Mouse (Mus musculus): ENCODE measurements at regions not wholly inside any gene's neighbourhood (a gene's known extent, or its start where the extent isn't known, plus 50 kb on each side); places are given as distances from the start of the nearest gene placed in this dataset.

GRCm38 (mm10) chr14:98505321-98505720 is 335.8 kb upstream of the Dach1 start:
- no peak for DNase-seq

DNA sequence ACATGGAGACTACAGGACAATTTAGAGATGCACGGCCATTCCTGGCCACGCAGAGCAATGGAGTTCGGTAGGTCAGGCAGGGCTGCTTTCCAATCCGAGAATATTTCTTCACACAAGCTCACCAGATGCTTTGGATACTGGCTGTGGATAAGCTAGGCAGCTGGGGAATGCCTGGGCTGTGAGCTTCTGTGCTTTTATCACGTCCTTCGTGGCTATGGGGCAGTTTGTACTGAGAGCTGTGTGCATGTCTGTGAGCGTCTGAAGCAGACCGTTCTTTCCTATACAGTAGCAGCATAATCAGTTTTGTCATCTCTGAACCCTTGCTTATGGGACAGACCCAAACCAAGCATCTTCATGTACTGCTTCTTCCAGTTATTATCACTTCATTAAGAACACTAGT is 307.9 kb upstream of the Dach1 start:
- DNase-seq = no peak

DNA sequence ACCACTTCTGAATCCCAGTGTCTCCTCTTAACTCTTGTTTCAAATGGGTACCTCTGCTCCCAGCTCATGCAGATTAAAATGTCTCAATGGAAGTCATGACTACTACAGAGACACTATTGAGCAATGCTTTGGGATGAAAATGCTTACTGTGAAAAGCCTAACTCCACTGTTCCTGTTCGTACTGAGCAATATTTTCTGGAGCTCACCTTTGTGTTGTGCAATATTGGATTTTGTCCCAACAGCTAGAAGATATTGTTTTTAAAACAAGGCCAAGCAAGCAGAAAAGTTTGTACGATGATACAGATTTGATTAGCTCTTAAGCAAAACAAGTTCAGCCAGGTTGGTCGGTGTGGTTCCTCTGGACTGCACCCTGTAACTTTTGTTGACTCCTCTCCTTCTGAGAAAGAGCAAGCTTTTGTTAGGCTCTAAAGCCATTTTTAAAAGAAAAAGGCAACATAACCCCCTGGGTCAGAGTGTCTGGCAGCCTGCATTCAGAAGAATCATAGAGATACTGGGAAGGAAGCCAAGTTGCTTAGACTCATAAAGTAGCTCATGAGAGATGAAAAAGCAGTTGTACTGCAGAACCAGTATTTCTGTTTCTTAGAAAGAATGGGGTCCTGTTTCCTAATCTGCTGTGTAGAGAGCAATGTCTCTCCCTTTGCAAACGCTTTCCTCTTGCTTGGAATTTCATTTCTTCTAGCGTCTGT is 302.4 kb upstream of the Dach1 start:
- DNase-seq = no peak

DNA sequence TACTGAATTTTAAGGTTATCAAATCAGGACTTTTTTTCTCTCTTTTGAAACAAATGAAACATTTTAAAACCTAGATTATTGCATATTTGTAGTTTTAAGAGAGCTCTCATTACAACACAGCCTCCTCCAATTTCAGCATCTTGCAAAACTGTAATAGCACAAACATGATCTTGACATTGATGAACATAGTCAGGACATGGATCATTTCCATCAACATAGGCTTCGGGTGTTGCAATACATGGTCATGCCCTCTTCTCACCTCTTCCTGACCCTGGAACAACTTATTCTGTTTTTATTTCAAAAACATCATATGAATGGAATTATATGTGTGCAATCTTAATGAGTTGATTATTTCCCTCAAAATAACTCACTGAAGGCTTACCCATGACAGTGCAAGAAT is 284.9 kb upstream of the Dach1 start:
- DNase-seq = no peak

GRCm38 (mm10) chr14:98452191-98452590 is 282.6 kb upstream of the Dach1 start:
- DNase-seq = no peak

DNA sequence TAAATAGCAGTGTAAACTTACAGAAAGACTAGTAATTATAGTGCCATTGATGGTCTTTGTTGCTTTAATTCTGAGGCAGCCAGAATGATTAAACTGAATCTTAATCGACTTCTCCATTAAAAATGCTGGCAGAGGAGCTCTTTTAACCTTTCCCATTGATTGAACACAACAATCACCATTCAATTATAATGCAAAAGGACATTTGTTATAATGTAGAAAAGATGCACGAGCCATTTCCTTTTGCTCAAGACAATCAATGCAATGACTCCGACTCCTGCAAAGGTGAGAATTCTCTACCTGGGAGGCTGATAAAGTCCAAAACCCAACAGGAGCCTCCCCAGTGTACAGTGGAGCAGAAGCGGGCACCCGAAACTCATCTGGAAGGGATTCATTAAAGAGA is 280.0 kb upstream of the Dach1 start:
- DNase-seq = no peak

DNA sequence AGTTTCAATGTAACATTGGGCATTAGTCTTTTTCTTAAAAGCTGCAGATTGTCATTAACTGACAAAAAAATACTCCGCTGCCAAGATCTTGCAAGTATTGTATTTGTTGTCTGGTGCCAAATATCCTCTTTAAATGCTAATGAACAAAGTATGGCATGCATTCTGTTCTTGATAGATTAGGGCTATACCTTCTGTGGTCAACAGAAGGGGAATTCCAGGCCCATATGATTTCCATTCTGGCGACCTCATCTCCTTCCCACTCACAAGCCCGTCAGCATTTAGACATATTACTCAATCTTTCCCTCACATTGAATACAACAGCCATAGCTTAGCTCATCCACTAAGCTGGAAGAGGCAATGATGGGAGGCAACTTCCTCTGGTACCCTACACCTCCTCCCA is 272.8 kb upstream of the Dach1 start:
- DNase-seq = no peak

DNA sequence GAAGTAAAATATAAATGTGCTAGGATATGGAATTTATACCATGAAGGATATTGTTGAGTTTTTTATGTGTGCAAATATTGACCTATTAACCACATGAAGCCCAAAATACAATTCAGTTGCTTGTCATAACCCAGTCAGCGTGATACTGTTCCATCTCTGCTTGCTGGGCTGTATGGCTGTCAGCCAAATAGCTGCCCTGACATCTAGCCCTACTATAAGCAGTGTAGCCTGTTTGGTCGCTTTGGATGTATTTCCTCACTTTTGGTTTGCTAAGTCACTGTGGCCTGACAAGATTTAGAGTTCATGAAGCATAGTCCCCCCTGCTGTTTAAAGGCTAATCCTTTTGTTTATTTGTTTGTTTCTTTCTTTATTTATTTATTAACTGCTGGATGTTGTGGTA is 272.4 kb upstream of the Dach1 start:
- DNase-seq = no peak

DNA sequence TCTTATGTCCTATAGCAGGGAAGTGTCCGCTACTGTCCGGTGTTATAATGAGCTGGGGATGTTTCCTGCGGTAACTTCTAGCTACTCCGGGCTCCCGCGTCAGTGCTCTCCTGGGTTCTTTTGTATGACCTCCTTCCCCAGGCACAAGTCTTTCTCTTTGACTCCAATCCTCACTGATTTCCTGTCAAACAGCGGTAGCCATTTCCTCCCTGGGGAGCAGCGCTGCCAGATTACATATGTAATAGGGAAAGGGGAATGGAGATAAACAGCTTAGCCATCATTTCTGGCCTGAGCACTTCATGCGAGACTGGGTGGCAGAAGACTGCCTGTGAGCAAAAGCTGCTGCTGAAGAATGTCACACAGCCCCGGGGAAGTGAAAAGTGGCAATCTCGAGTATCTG is 262.4 kb upstream of the Dach1 start:
- DNase-seq = no peak

DNA sequence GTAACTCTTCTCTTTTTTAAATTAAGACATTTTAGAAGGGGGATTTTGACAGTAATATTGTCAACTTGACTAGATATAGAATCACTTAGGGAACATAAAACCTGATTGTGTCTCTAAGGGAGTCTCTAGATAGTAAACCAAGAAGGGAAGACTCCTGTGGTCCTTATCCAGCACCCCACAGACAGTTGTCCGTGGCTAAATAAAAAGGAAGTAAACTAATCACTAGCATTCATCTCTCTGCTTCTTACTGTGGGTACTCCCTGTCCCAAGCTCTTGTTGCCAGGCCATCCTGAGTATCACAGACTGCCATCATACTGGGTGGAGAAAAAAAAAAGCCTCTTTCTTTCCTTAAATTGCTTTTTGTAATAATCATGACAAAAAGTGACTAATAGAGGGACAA is 248.2 kb upstream of the Dach1 start:
- DNase-seq = no peak

- DNase-seq = no peak
These were observed 244.6 kb upstream of the Dach1 start for GRCm38 (mm10) chr14:98414201-98414600.

DNA sequence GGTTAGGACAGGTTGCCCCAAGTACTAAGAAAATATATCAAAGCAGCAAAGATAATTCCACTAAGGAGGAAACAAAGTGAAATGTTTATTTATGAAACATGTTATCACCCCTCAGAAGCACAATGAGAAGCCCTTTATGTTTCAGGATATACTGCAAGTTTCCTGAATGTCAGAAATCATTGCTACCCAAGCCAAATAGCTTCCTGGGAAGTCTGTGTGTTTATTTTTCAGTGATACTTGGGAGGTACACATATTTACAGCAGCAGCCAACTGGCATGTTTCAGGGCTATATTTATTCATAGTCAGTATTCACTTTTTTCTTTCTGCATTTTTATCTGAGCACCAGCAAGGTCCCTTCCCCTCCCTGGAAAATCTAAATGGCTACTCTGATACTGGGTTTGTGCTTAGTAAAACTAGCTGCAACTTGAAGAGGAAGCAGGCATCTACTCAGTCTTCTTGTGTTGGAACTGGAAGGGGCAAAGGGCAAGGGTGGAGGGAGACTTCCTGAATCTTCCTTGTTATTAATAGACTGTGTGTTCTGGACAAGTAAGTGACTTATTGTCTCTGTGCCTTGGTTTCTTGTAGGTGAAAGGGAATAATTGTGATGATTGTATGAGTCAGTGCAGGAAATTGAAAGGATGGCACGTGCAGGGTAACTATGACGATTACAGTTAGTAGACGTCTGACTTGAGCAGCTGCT is 236.5 kb upstream of the Dach1 start:
- no peak for DNase-seq

DNA sequence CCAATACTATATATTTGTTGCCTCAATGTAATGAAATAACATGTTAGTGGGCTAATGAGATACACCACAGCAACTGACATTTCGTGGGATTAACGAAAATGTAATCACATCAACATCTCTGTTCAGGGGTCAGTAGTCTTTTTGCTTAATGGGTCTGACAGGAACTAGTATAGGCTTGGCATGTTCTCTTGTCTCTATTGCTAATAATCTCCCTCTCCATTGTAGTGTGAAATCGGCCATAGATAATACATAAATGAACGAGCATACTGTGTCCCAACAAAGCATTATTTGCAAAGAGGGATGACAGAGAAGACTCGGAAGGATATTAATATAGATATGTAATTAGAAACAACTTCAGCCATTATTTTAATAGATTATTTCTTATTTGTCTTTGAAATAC is 234.5 kb upstream of the Dach1 start:
- DNase-seq = no peak

DNA sequence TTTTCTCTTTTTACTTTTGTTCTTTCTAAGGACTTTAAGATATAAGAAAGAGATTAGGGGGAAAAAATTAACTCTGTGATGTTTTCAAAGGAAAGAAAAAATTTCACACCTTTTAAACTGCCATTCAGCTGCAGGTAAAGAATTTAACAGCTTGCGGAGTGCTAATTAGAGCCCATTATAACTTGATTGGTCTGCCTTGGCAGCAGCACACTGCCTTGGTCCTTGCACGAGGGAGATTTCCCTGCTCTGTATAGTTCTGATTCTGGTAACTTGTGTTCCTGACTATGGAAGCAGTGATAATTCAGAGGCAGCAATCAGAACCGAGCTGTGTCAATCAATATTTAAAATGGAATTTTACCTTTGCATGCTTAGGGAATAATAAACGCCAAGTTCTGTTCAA is 218.3 kb upstream of the Dach1 start:
- no peak for DNase-seq

Data from right cerebral cortex, adult 18-20 months (tissue).